Mouse (Mus musculus) myocyte (in vitro differentiated cells): ENCODE results near the gene Crip1.

Experiments
- CEBPB ChIP-seq: IDR thresholded peaks from 2 replicates; pipeline ENCODE4 v1.6.1; 2011; ENCODE audit warnings: mild to moderate bottlenecking, moderate library complexity; ENCODE audit not compliant: poor library complexity, insufficient read depth, severe bottlenecking
- E2F4 ChIP-seq: IDR thresholded peaks from one replicate; pipeline ENCODE4 v1.6.1; 2011; ENCODE audit warnings: mild to moderate bottlenecking, control low read depth, moderate library complexity; ENCODE audit not compliant: insufficient read depth
- POLR2A ChIP-seq: IDR thresholded peaks from one replicate; pipeline ENCODE4 v1.6.1; 2011; ENCODE audit warnings: low read depth, mild to moderate bottlenecking, control low read depth, moderate library complexity; ENCODE audit not compliant: insufficient read length
- POLR2AphosphoS2 ChIP-seq: IDR thresholded peaks from one replicate; pipeline ENCODE4 v1.6.1; 2011; ENCODE audit warnings: low read depth, control low read depth; ENCODE audit not compliant: insufficient read length
- TCF3 ChIP-seq: IDR thresholded peaks from one replicate; pipeline ENCODE4 v1.6.1; 2011; ENCODE audit warnings: low read depth, control low read depth; ENCODE audit not compliant: insufficient read length

GRCm38 (mm10) chr12:113187584-113188295 lies 41.6 kb downstream of the Crip1 start:
- TF ChIP-seq POLR2A (no peak), CEBPB (no peak), TCF3 (no peak), E2F4 (no peak), POLR2AphosphoS2 (no peak)
